Mouse (Mus musculus) forebrain, embryonic 13.5 days (tissue): ENCODE results near the gene Chadl. TPM values are rescaled to one million over a fixed set of nuclear protein-coding genes. Genes with fewer than 3 reads are reported as not detected.
A peak's percentile ranks its signal among the peaks of the same experiment; 100 is the strongest.
"Not testable (repeated sequence)": the region's sequence is repeated elsewhere in the genome, so short reads cannot be mapped to it uniquely, and the experiment has no call there.

Experiments used
- ATAC-seq: fragments of 200-750 bp; cut with Nextera tagmentation; 2 replicates; pipeline ENCODE4 v1.8.0; 2017
- H3K27ac ChIP-seq: fragments of 300-500 bp; sonication (generic); 2 replicates; pipeline ENCODE4 v1.5.1; 2015; ENCODE audit warnings: inconsistent platforms, mild to moderate bottlenecking, moderate library complexity
- H3K27me3 ChIP-seq: fragments of 300-500 bp; sonication (generic); 2 replicates; pipeline ENCODE4 v1.6.1; 2015; ENCODE audit warnings: mild to moderate bottlenecking, inconsistent platforms
- H3K36me3 ChIP-seq: fragments of 300-500 bp; sonication (generic); 2 replicates; pipeline ENCODE4 v1.6.1; 2015; ENCODE audit warnings: mild to moderate bottlenecking, inconsistent platforms; ENCODE audit not compliant: poor library complexity, severe bottlenecking
- H3K4me1 ChIP-seq: fragments of 300-500 bp; sonication (generic); 2 replicates; pipeline ENCODE4 v1.6.1; 2015; ENCODE audit warnings: inconsistent platforms
- H3K4me2 ChIP-seq: fragments of 300-500 bp; sonication (generic); 2 replicates; pipeline ENCODE4 v1.6.1; 2015; ENCODE audit warnings: inconsistent platforms, mild to moderate bottlenecking, moderate library complexity
- H3K4me3 ChIP-seq: fragments of 300-500 bp; sonication (generic); 2 replicates; pipeline ENCODE4 v1.5.1; 2015; ENCODE audit warnings: mild to moderate bottlenecking, inconsistent platforms
- H3K9ac ChIP-seq: fragments of 300-500 bp; sonication (generic); 2 replicates; pipeline ENCODE4 v1.6.1; 2015; ENCODE audit warnings: mild to moderate bottlenecking, inconsistent platforms
- H3K9me3 ChIP-seq: fragments of 300-500 bp; sonication (generic); replicated peaks from 2 replicates; pipeline ENCODE4 v1.6.1; 2016; ENCODE audit warnings: inconsistent platforms
- WGBS: fragments of 180-500 bp; shearing (Covaris S2); methylation state at CpG from one replicate; pipeline ENCODE4 v1.1.7; 2015; 5-methylcytosine and 5-hydroxymethylcytosine counted together
- polyA plus RNA-seq: library from polyadenylated mRNA; unstranded; fragments of >200 nt; fragmentation: Nextera tagmentation; extraction: Ambion mirVana; gene quantifications from 2 replicates; pipeline ENCODE4 v1.2.1, GENCODE M21; 2015

The Chadl gene
- polyA plus RNA-seq, 1 experiment from 2014 or later = 7.4 TPM

GRCm38 (mm10) chr15:81719139-81719531 lies 22.0 kb upstream of the Chadl start:
- WGBS = 90% methylated on average over 6 of the region's 6 CpGs
- H3K27ac ChIP-seq = peak overlapping the region; percentile 83
- no peak for ATAC-seq

DNA sequence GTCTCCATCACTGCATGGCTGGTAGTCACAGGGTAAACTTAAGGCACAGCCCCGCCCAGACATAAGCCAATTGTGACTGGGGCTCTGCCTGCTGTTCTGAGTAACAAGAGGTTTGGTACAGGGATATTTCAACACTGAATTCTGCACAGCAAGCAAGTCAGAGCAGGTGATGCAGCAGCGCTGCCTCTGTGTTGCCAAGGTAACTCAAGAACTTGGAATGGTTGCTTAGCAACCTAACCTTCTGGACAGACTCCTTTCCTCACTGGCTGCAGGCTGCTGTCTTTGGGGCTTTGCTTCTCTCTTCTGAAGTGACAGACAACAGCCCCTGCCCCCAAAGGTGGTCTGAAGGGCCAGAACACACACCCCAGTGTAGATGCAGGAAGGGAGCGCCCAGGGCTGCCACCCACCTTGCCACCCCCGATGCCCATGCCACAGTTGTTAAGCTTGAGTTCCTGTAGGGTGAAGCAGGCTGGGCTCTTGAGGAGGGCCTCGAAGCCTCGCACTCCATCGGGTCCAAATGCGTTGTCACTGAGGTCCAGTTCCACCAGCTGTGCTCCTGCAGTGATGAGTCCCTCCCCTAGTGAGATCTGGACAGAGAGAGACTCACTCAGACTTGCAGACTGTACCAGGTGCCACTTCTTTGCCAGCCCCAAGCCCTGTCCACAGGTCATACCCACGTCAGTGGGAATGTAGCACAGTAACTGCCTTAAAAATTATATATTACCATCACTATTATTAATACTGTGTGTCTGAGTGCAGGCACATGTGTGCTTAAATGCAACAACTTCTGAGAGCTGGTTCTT lies 21.4 kb upstream of the Chadl start:
- WGBS = 77% methylated on average over 9 of the region's 9 CpGs
- Histone ChIP-seq H3K36me3 (peaks cover 95% of the 10 kb centered on the region), H3K4me2 (peak overlapping the region; percentile 20), H3K4me1 (peaks cover 9% of the 10 kb centered on the region; the same call in 1 of the 2 replicates), H3K4me3 (no peak overlapping the region), H3K27ac (peak overlapping the region; percentile 83), H3K9ac (0 out of 2 replicates have a peak overlapping the region, but pooled peaks have one; percentile 16), H3K9me3 (no peaks in the 10 kb centered on the region), H3K27me3 (no peaks in the 10 kb centered on the region)
- peak; percentile 75 for ATAC-seq

More at GRCm38 (mm10) chr15:81719139-81719531, 22.0 kb upstream of the Chadl start:
- peaks cover 95% of the 10 kb centered on the region for H3K36me3 ChIP-seq
- H3K9me3 ChIP-seq = no peaks in the 10 kb centered on the region
- H3K4me3 ChIP-seq = no peak overlapping the region
- peaks cover 9% of the 10 kb centered on the region; the same call in 1 of the 2 replicates for H3K4me1 ChIP-seq
- no peaks in the 10 kb centered on the region for H3K27me3 ChIP-seq
- H3K4me2 ChIP-seq = no peak overlapping the region
- H3K9ac ChIP-seq = no peak overlapping the region

DNA sequence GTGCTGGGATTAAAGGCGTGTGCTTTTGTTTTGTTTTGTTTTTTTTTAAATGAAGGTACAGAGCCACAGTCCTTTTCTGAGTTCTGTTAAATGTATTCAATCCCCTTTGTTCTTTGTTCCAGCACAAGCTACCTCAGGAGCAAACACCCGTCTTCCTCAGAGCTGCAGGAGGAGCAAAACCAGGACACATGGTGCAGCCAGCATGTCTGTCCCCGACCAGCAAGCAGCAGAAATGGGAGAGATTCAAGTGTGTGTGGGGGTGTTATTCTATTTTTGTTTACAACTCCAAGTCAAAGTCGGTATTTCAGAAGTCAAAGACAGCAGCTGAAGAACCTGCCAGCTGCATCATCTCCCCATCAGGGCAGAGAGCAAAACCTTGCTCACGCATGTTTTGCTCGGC lies 16.7 kb upstream of the Chadl start:
- H3K4me2 ChIP-seq = no peak overlapping the region
- H3K27ac ChIP-seq = no peak overlapping the region; the same call in 1 of the 2 replicates
- 90% methylated on average over 6 of the region's 6 CpGs for WGBS
- H3K36me3 ChIP-seq = peaks cover 93% of the 10 kb centered on the region
- H3K27me3 ChIP-seq = no peaks in the 10 kb centered on the region
- no peak overlapping the region for H3K9ac ChIP-seq
- no peak for ATAC-seq
- H3K4me1 ChIP-seq = peaks cover 9% of the 10 kb centered on the region; the same call in 1 of the 2 replicates
- H3K9me3 ChIP-seq = no peaks in the 10 kb centered on the region
- no peak overlapping the region for H3K4me3 ChIP-seq

- WGBS = 70% methylated on average over 4 of the region's 4 CpGs
- ATAC-seq = no peak
- no peak overlapping the region for H3K9ac ChIP-seq
- no peak overlapping the region for H3K27ac ChIP-seq
- H3K4me2 ChIP-seq = no peak overlapping the region
- no peak overlapping the region for H3K4me3 ChIP-seq
- H3K4me1 ChIP-seq = no peaks in the 10 kb centered on the region
- no peaks in the 10 kb centered on the region for H3K9me3 ChIP-seq
- H3K36me3 ChIP-seq = peaks cover 90% of the 10 kb centered on the region
- H3K27me3 ChIP-seq = no peaks in the 10 kb centered on the region
These were observed 13.7 kb upstream of the Chadl start for GRCm38 (mm10) chr15:81710801-81711200.

- no peaks in the 10 kb centered on the region for H3K9me3 ChIP-seq
- H3K4me2 ChIP-seq = no peak overlapping the region
- H3K4me3 ChIP-seq = no peak overlapping the region
- ATAC-seq = no peak
- peaks cover 91% of the 10 kb centered on the region for H3K36me3 ChIP-seq
- H3K27ac ChIP-seq = no peak overlapping the region
- no peaks in the 10 kb centered on the region for H3K4me1 ChIP-seq
- 96% methylated on average over 1 of the region's 1 CpGs for WGBS
- H3K27me3 ChIP-seq = no peaks in the 10 kb centered on the region
- no peak overlapping the region for H3K9ac ChIP-seq
These were observed 12.6 kb upstream of the Chadl start for GRCm38 (mm10) chr15:81709686-81710085.

- H3K9ac ChIP-seq = no peak overlapping the region
- H3K27me3 ChIP-seq = no peaks in the 10 kb centered on the region
- H3K9me3 ChIP-seq = no peaks in the 10 kb centered on the region
- no peak for ATAC-seq
- H3K36me3 ChIP-seq = peaks cover 96% of the 10 kb centered on the region
- H3K4me2 ChIP-seq = no peak overlapping the region
- H3K27ac ChIP-seq = no peak overlapping the region
- H3K4me1 ChIP-seq = no peaks in the 10 kb centered on the region
- H3K4me3 ChIP-seq = no peak overlapping the region
- WGBS = 90% methylated on average over 11 of the region's 11 CpGs
These were observed 11.9 kb upstream of the Chadl start for GRCm38 (mm10) chr15:81708991-81709390.

DNA sequence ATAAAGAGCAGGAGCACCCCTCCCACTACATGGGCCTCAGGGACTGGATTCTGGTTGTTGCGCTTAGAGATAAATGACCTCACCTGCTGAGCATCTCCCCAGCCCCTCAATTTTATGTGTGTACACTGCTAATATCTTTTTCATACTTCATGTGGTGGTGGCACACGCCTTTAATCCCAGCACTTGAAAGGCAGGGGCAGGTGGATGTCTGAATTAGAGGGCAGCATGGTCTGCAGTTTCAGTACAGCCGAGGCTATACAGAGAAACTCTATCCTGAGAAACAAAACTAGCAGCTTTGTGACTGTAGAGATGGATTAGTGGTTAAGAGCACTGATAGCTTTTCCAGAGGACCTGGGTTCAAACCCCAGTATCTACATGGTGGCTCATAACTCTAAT lies 6.0 kb upstream of the Chadl start:
- Histone ChIP-seq H3K4me2 (no peak overlapping the region), H3K27me3 (no peaks in the 10 kb centered on the region), H3K27ac (no peak overlapping the region), H3K4me3 (no peak overlapping the region), H3K9me3 (no peaks in the 10 kb centered on the region), H3K36me3 (peaks cover 59% of the 10 kb centered on the region), H3K4me1 (no peaks in the 10 kb centered on the region), H3K9ac (no peak overlapping the region)
- 91% methylated on average over 3 of the region's 3 CpGs for WGBS
- ATAC-seq = no peak

- H3K36me3 ChIP-seq = peaks cover 53% of the 10 kb centered on the region
- H3K9ac ChIP-seq = no peak overlapping the region
- no peak for ATAC-seq
- H3K4me1 ChIP-seq = no peaks in the 10 kb centered on the region
- no peak overlapping the region for H3K27ac ChIP-seq
- 91% methylated on average over 13 of the region's 13 CpGs for WGBS
- H3K4me2 ChIP-seq = no peak overlapping the region
- no peak overlapping the region for H3K4me3 ChIP-seq
- H3K9me3 ChIP-seq = no peaks in the 10 kb centered on the region
- H3K27me3 ChIP-seq = no peaks in the 10 kb centered on the region
These were observed 5.4 kb upstream of the Chadl start for GRCm38 (mm10) chr15:81702306-81703093.

GRCm38 (mm10) chr15:81701350-81701749 lies 4.3 kb upstream of the Chadl start:
- not testable (repeated sequence) for H3K9ac ChIP-seq, ATAC-seq, H3K4me3 ChIP-seq, H3K4me1 ChIP-seq, H3K9me3 ChIP-seq, H3K27me3 ChIP-seq, H3K4me2 ChIP-seq, H3K27ac ChIP-seq
- WGBS = 77% methylated on average over 4 of the region's 4 CpGs
- H3K36me3 ChIP-seq = peaks cover 44% of the 10 kb centered on the region

DNA sequence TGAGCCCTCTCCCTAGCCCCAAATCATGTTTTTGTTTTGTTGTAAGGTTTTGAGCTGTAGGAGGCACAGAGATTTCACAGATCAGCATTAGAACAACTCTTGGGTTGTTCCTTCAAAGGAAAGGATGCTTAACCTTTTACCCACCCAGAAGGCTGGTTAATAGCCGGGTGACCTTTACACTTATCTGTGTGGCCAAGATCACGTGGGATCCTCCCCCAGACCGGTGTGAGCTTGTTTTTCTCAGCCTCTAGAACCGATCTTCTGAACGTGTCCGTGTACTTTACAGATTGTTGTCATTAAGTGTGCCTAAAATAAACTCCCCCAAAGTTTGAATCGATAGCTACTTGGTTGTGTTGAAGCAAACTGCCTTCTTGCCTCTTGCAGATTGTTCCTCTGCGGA lies 3.5 kb upstream of the Chadl start:
- Histone ChIP-seq H3K27me3 (peaks cover 11% of the 10 kb centered on the region), H3K9me3 (no peaks in the 10 kb centered on the region), H3K4me1 (no peaks in the 10 kb centered on the region), H3K4me2 (no peak overlapping the region), H3K36me3 (peaks cover 36% of the 10 kb centered on the region), H3K4me3 (no peak overlapping the region), H3K9ac (no peak overlapping the region), H3K27ac (no peak overlapping the region)
- WGBS = 88% methylated on average over 8 of the region's 8 CpGs
- no peak for ATAC-seq

GRCm38 (mm10) chr15:81700161-81700560 lies 3.1 kb upstream of the Chadl start:
- 72% methylated on average over 2 of the region's 2 CpGs for WGBS
- no peak overlapping the region for H3K4me2 ChIP-seq
- no peaks in the 10 kb centered on the region for H3K4me1 ChIP-seq
- ATAC-seq = no peak
- peaks cover 32% of the 10 kb centered on the region for H3K36me3 ChIP-seq
- H3K9me3 ChIP-seq = no peaks in the 10 kb centered on the region
- no peak overlapping the region for H3K4me3 ChIP-seq
- H3K27me3 ChIP-seq = peaks cover 15% of the 10 kb centered on the region
- H3K27ac ChIP-seq = no peak overlapping the region
- no peak overlapping the region for H3K9ac ChIP-seq

- no peak for ATAC-seq
- Histone ChIP-seq H3K4me1 (peaks cover 13% of the 10 kb centered on the region), H3K4me3 (no peak overlapping the region), H3K36me3 (peaks cover 16% of the 10 kb centered on the region), H3K9ac (no peak overlapping the region), H3K27ac (no peak overlapping the region), H3K27me3 (peaks cover 31% of the 10 kb centered on the region), H3K9me3 (no peaks in the 10 kb centered on the region), H3K4me2 (no peak overlapping the region)
- 74% methylated on average over 2 of the region's 2 CpGs for WGBS
These were observed 1.4 kb upstream of the Chadl start for GRCm38 (mm10) chr15:81698532-81698931.
